ENCODE assay signal across 14 mouse cellular contexts in the genomic region with DNA sequence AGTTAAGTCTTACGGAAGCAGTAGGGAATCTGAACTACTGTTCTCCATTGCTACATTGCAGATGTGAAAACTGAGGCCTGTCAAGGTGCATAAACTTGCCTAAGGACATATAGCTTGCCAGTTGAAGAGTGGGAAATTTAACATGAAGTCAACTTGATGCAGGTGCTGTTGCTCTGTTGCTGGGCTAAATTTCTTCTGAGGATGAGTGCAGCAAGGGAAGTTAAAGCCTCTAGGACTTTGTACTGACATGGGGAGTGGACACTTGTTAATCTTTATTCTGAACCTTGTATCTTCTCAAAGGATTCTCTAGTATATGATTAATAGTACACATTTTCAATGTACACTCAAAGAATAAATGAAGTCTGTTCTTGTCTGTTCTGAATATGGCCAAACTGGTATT. TPM values are rescaled to one million over a fixed set of nuclear protein-coding genes. Genes with fewer than 3 reads are reported as not detected.
"Had no signal": no experiment of that assay in that cellular context is flagged by ENCODE, and none has a peak within 500 bp of the region (broad histone marks: within the 10 kb centered on the region; RNA-seq: fewer than 3 reads in every experiment).

No protein-coding gene starts in this region.

- H3K27me3 ChIP-seq: hindbrain, embryonic 13.5 days; intestine, embryonic 15.5 days; limb, embryonic 13.5 days; midbrain, embryonic 13.5 days had no signal

- H3K9me3 ChIP-seq: hindbrain, embryonic 13.5 days; intestine, embryonic 15.5 days; limb, embryonic 13.5 days; midbrain, embryonic 13.5 days had no signal

- DNase-seq: left cerebral cortex, postnatal 4 days; lung, adult 18-20 months; lung, postnatal 36 days; right cerebral cortex, adult 18-20 months; right cerebral cortex, postnatal 25 days; thymus, adult 2 months; thymus, postnatal 25 days had no signal

- H3K4me1 ChIP-seq: hindbrain, embryonic 13.5 days had no signal

- H3K27ac ChIP-seq: hindbrain, embryonic 13.5 days; layer of hippocampus, adult 2 months; limb, embryonic 13.5 days; liver, embryonic 14.5 days; midbrain, embryonic 13.5 days had no signal

- H3K4me3 ChIP-seq: hindbrain, embryonic 13.5 days; intestine, embryonic 15.5 days; layer of hippocampus, adult 2 months; limb, embryonic 13.5 days; midbrain, embryonic 13.5 days had no signal

- ATAC-seq: intestine, embryonic 15.5 days; midbrain, embryonic 13.5 days had no signal

- H3K9ac ChIP-seq: hindbrain, embryonic 13.5 days; intestine, embryonic 15.5 days; limb, embryonic 13.5 days; liver, embryonic 14.5 days; midbrain, embryonic 13.5 days had no signal

- H3K4me2 ChIP-seq: hindbrain, embryonic 13.5 days; intestine, embryonic 15.5 days; limb, embryonic 13.5 days; midbrain, embryonic 13.5 days had no signal

- H3K36me3 ChIP-seq: hindbrain, embryonic 13.5 days; intestine, embryonic 15.5 days; limb, embryonic 13.5 days; midbrain, embryonic 13.5 days had no signal

RNA-seq across cellular contexts. Expression of a gene that starts 13.7 kb away (rescaled TPM):
- total RNA-seq: megakaryocyte progenitor cell, adult 5-6 weeks had no signal
